Mouse (Mus musculus): Measurements from ENCODE around the gene Ncdn.

- TF ChIP-seq GATA1 (IDR thresholded peaks at IDR 0.05; ENCODE audit: low read length), result no peak
- TF ChIP-seq TAL1 (IDR thresholded peaks at IDR 0.05; ENCODE audit: low read length), result no peak
These were observed 3.5 kb upstream of the Ncdn start for GRCm38 (mm10) chr4:126756766-126757165.

Data from erythroblast, embryonic 14.5 days (primary cell).